Mouse (Mus musculus) myocyte (in vitro differentiated cells): ENCODE measurements around the gene Gp1ba. TPM values are rescaled to one million over a fixed set of nuclear protein-coding genes. Genes with fewer than 3 reads are reported as not detected.

Experiments used
- H3K27me3 ChIP-seq: one replicate; pipeline ENCODE4 v1.6.1; 2011; ENCODE audit not compliant: control insufficient read depth, insufficient read depth, insufficient read length
- H3K36me3 ChIP-seq: one replicate; pipeline ENCODE4 v1.6.1; 2011; ENCODE audit not compliant: control insufficient read depth, insufficient read depth
- H3K4me2 ChIP-seq: one replicate; pipeline ENCODE4 v1.6.1; 2011; ENCODE audit warnings: low read depth, control low read depth
- H3K4me3 ChIP-seq: one replicate; pipeline ENCODE4 v1.5.1; 2011; ENCODE audit warnings: mild to moderate bottlenecking, control low read depth, moderate library complexity
- H3K79me2 ChIP-seq: one replicate; pipeline ENCODE4 v1.6.1; 2011; ENCODE audit not compliant: control insufficient read depth, insufficient read depth
- H3ac ChIP-seq: one replicate; pipeline ENCODE4 v1.6.1; 2011; ENCODE audit not compliant: control insufficient read depth, insufficient read length
- CEBPB ChIP-seq: IDR thresholded peaks from 2 replicates; pipeline ENCODE4 v1.6.1; 2011; ENCODE audit warnings: mild to moderate bottlenecking, moderate library complexity; ENCODE audit not compliant: poor library complexity, insufficient read depth, severe bottlenecking
- E2F4 ChIP-seq: IDR thresholded peaks from one replicate; pipeline ENCODE4 v1.6.1; 2011; ENCODE audit warnings: mild to moderate bottlenecking, control low read depth, moderate library complexity; ENCODE audit not compliant: insufficient read depth
- MAX ChIP-seq: IDR thresholded peaks from one replicate; pipeline ENCODE4 v1.6.1; 2011; ENCODE audit warnings: low read depth, mild to moderate bottlenecking, control low read depth
- MYOD1 ChIP-seq, 3 experiments: IDR thresholded peaks; one replicate each; pipeline ENCODE4 v1.6.1; 2011; ENCODE audit warnings: control low read depth in 2 of 3, low read depth in 2 of 3, mild to moderate bottlenecking in 2 of 3, moderate library complexity in 1 of 3; ENCODE audit not compliant: insufficient read length in 2 of 3, control insufficient read depth in 1 of 3
- MYOG ChIP-seq, 3 experiments: IDR thresholded peaks; one replicate each; pipeline ENCODE4 v1.6.1; 2011; ENCODE audit warnings: control low read depth in 2 of 3, low read depth in 2 of 3, mild to moderate bottlenecking in 2 of 3; ENCODE audit not compliant: insufficient read length in 2 of 3, control insufficient read depth in 1 of 3, insufficient read depth in 1 of 3
- POLR2A ChIP-seq: IDR thresholded peaks from one replicate; pipeline ENCODE4 v1.6.1; 2011; ENCODE audit warnings: low read depth, mild to moderate bottlenecking, control low read depth, moderate library complexity; ENCODE audit not compliant: insufficient read length
- POLR2AphosphoS2 ChIP-seq: IDR thresholded peaks from one replicate; pipeline ENCODE4 v1.6.1; 2011; ENCODE audit warnings: low read depth, control low read depth; ENCODE audit not compliant: insufficient read length
- REST ChIP-seq: IDR thresholded peaks from one replicate; pipeline ENCODE4 v1.6.1; 2011; ENCODE audit warnings: mild to moderate bottlenecking, control low read depth, moderate library complexity; ENCODE audit not compliant: insufficient read depth, insufficient read length
- SRF ChIP-seq: IDR thresholded peaks from one replicate; pipeline ENCODE4 v1.6.1; 2011; ENCODE audit warnings: low read depth; ENCODE audit not compliant: control insufficient read depth, insufficient read length
- TCF12 ChIP-seq: IDR thresholded peaks from one replicate; pipeline ENCODE4 v1.6.1; 2011; ENCODE audit warnings: mild to moderate bottlenecking, control low read depth; ENCODE audit not compliant: poor library complexity, insufficient read depth, severe bottlenecking
- TCF3 ChIP-seq: IDR thresholded peaks from one replicate; pipeline ENCODE4 v1.6.1; 2011; ENCODE audit warnings: low read depth, control low read depth; ENCODE audit not compliant: insufficient read length
- USF1 ChIP-seq: IDR thresholded peaks from one replicate; pipeline ENCODE4 v1.6.1; 2011; ENCODE audit warnings: low read depth, mild to moderate bottlenecking, control low read depth, moderate library complexity
- polyA plus RNA-seq: library from polyadenylated mRNA; unstranded; fragments of >200 nt; fragmentation: generic; extraction: Trizol; gene quantifications from one replicate; pipeline ENCODE4 v1.2.1, GENCODE M21; 2012; ENCODE audit warnings: missing spikeins

Gp1ba gene
- polyA plus RNA-seq, 1 experiment = 0.22 TPM

DNA sequence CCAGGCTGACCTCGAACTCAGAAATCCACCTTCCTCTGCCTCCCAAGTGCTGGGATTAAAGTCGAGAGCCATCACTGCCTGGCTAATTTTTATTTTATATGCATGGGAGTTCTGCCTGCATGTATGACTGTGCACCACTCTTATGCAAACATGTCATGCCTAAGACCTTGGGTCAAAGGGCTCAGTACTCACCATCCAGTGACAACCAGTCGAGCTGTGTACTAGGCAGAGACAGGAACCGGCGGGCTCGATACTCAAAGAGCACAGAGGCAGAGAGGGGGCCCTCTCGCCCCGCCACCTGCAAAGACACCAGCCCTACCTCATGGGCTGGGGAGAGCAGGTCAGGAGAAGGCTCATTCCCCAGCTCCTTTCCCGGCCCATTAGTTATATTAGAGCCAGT, 39.2 kb downstream of the Gp1ba start:
- H3ac ChIP-seq = no peak overlapping the region
- peaks cover 9% of the 10 kb centered on the region for H3K36me3 ChIP-seq
- no peak overlapping the region for H3K4me3 ChIP-seq
- no peaks in the 10 kb centered on the region for H3K27me3 ChIP-seq
- H3K4me2 ChIP-seq = no peak overlapping the region
- no peak for TF ChIP-seq POLR2A
- TF ChIP-seq CEBPB = no peak
- TF ChIP-seq MYOG (IDR thresholded peaks at IDR 0.05; ENCODE audit: control insufficient read depth in 1 of 3, insufficient read depth in 1 of 3, insufficient read length in 2 of 3, low read depth in 2 of 3) = no peak
- no peak for TF ChIP-seq TCF12
- TF ChIP-seq USF1 = no peak
- TF ChIP-seq POLR2AphosphoS2 = no peak
- no peak for TF ChIP-seq MYOD1 (IDR thresholded peaks at IDR 0.05; ENCODE audit: control insufficient read depth in 1 of 3, insufficient read length in 2 of 3, low read depth in 2 of 3)
- TF ChIP-seq SRF = no peak
- TF ChIP-seq TCF3 = no peak
- TF ChIP-seq E2F4 = no peak
- TF ChIP-seq REST = no peak
- no peak for TF ChIP-seq MAX
- no peaks in the 10 kb centered on the region for H3K79me2 ChIP-seq

GRCm38 (mm10) chr11:70678576-70678975, 39.7 kb downstream of the Gp1ba start:
- H3K4me3 ChIP-seq = no peak overlapping the region
- H3K79me2 ChIP-seq = no peaks in the 10 kb centered on the region
- H3K4me2 ChIP-seq = no peak overlapping the region
- no peak overlapping the region for H3ac ChIP-seq
- H3K36me3 ChIP-seq = peaks cover 9% of the 10 kb centered on the region
- no peak for TF ChIP-seq TCF3
- TF ChIP-seq CEBPB = no peak
- TF ChIP-seq REST = no peak
- TF ChIP-seq USF1 = no peak
- TF ChIP-seq POLR2A = no peak
- no peak for TF ChIP-seq E2F4
- no peak for TF ChIP-seq SRF
- TF ChIP-seq TCF12 = no peak
- TF ChIP-seq MYOG (IDR thresholded peaks at IDR 0.05; ENCODE audit: control insufficient read depth in 1 of 3, insufficient read depth in 1 of 3, insufficient read length in 2 of 3, low read depth in 2 of 3) = no peak
- no peak for TF ChIP-seq POLR2AphosphoS2
- TF ChIP-seq MYOD1 (IDR thresholded peaks at IDR 0.05; ENCODE audit: control insufficient read depth in 1 of 3, insufficient read length in 2 of 3, low read depth in 2 of 3) = no peak
- TF ChIP-seq MAX = no peak
- no peaks in the 10 kb centered on the region for H3K27me3 ChIP-seq

- Histone ChIP-seq H3K27me3 (no peaks in the 10 kb centered on the region), H3K36me3 (peaks cover 9% of the 10 kb centered on the region), H3K4me2 (no peak overlapping the region), H3K79me2 (no peaks in the 10 kb centered on the region), H3K4me3 (no peak overlapping the region), H3ac (no peak overlapping the region)
- TF ChIP-seq CEBPB = no peak
- TF ChIP-seq E2F4 = no peak
- no peak for TF ChIP-seq POLR2AphosphoS2
- no peak for TF ChIP-seq MYOG (IDR thresholded peaks at IDR 0.05; ENCODE audit: control insufficient read depth in 1 of 3, insufficient read depth in 1 of 3, insufficient read length in 2 of 3, low read depth in 2 of 3)
- no peak for TF ChIP-seq TCF12
- TF ChIP-seq MAX = no peak
- TF ChIP-seq POLR2A = no peak
Measured at GRCm38 (mm10) chr11:70679361-70679760, 40.4 kb downstream of the Gp1ba start.

- no peak overlapping the region for H3K4me3 ChIP-seq
- peaks cover 9% of the 10 kb centered on the region for H3K36me3 ChIP-seq
- H3ac ChIP-seq = no peak overlapping the region
- H3K4me2 ChIP-seq = no peak overlapping the region
- no peaks in the 10 kb centered on the region for H3K79me2 ChIP-seq
- TF ChIP-seq SRF (no peak), E2F4 (no peak), MYOD1 (IDR thresholded peaks at IDR 0.05; ENCODE audit: control insufficient read depth in 1 of 3, insufficient read length in 2 of 3, low read depth in 2 of 3) (no peak), TCF12 (no peak), REST (no peak), POLR2A (no peak), MAX (no peak)
- H3K27me3 ChIP-seq = no peaks in the 10 kb centered on the region
Measured at GRCm38 (mm10) chr11:70679894-70680293, 41.0 kb downstream of the Gp1ba start.

- Histone ChIP-seq H3K79me2 (no peaks in the 10 kb centered on the region), H3K4me3 (no peak overlapping the region), H3K27me3 (no peaks in the 10 kb centered on the region), H3K4me2 (no peak overlapping the region), H3ac (no peak overlapping the region), H3K36me3 (peaks cover 9% of the 10 kb centered on the region)
- TF ChIP-seq MYOD1 (IDR thresholded peaks at IDR 0.05; ENCODE audit: control insufficient read depth in 1 of 3, insufficient read length in 2 of 3, low read depth in 2 of 3) (no peak), E2F4 (no peak), SRF (no peak), TCF12 (no peak)
Measured at GRCm38 (mm10) chr11:70681170-70681569, 42.2 kb downstream of the Gp1ba start.
